10 mouse cellular contexts compared by ENCODE assay signal in the genomic region with DNA sequence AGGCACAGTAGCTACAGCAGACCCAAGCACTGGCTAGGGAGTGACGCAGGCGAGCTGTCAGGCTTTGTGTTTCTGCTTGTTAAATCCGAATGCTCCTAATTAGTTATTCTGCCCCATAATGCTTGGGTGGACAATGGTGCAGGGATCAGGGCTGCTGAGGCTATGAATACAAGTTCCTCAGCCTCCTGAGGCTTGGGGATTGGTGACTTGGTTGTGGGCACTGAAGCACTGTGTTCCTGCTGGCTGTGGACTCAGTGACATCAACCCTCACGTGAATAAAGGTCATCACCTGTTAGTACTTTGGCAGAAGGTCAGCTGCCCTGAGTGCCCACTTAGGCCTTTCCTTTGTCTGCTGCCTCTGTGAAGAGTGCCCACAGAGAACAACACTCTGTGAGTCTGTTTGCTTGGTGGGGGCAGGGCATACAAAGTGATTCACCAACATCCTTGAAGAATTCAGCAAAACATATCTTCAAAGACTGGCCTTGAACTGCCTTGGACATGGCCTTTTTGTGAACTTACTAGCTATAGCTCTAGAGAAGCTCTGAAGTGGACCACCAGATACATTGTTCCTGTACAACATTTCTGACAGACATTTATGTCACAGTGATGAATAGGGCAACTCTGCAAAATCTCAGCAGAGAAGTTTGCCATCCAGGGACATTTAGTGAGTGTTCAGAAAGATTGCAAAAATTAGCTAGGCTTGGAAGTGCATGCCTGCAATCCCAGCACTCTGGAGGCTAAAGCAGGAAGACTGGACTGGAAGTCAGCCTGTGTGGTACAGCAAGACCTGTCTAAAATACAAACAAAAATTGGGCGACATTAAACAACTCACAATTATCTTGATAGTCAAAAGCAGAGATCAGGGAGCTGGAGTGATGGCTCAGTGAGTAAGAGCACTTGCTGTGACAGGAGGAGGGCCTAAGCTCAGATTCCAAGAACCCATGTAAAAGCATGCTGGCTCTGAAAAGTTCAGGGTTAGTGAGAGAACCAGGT.
DNase-seq lines count a peak whose midpoint lies in the region; ATAC-seq lines count a peak whose summit lies in the region.
"Had no signal": no experiment of that assay in that cellular context is flagged by ENCODE, and none has a peak within 500 bp of the region (broad histone marks: within the 10 kb centered on the region; RNA-seq: fewer than 3 reads in every experiment).

No protein-coding gene starts in this region.

- no peaks in the 10 kb centered on the region for H3K9me3 ChIP-seq in heart, embryonic 14.5 days (ENCODE audit: control insufficient read depth, low read length)
- no peaks in the 10 kb centered on the region for H3K9me3 ChIP-seq in heart, embryonic 12.5 days (replicated peaks)
- H3K9me3 ChIP-seq in hindbrain, embryonic 11.5 days (ENCODE audit: control insufficient read depth, low read length): no peaks in the 10 kb centered on the region
- H3K9me3 ChIP-seq in midbrain, embryonic 15.5 days: no peaks in the 10 kb centered on the region
- no peaks in the 10 kb centered on the region for H3K9me3 ChIP-seq in intestine, embryonic 16.5 days (ENCODE audit: control insufficient read depth, low read length)
- H3K9me3 ChIP-seq: lung, embryonic 15.5 days had no signal

- no peak for ATAC-seq in heart, embryonic 14.5 days (ENCODE audit: insufficient number of reproducible peaks, insufficient read depth, low FRiP score, low read depth)
- no peak for ATAC-seq in heart, embryonic 12.5 days (ENCODE audit: insufficient number of reproducible peaks, low FRiP score)
- ATAC-seq in hindbrain, embryonic 11.5 days (ENCODE audit: low FRiP score): peak; percentile 85
- peak; percentile 58; the same call in 1 of the 2 replicates for ATAC-seq in midbrain, embryonic 15.5 days (replicated peaks)
- no peak for ATAC-seq in erythroblast, adult 5-6 weeks (replicated peaks; ENCODE audit: low FRiP score, poor library complexity, severe bottlenecking)
- no peak for ATAC-seq in intestine, embryonic 16.5 days

- no peak overlapping the region for H3K9ac ChIP-seq in heart, embryonic 14.5 days (ENCODE audit: low read length)
- no peak overlapping the region for H3K9ac ChIP-seq in heart, embryonic 12.5 days
- H3K9ac ChIP-seq in hindbrain, embryonic 11.5 days (ENCODE audit: low read depth, low read length): no peak overlapping the region
- no peak overlapping the region for H3K9ac ChIP-seq in midbrain, embryonic 15.5 days
- H3K9ac ChIP-seq in intestine, embryonic 16.5 days (ENCODE audit: low read depth, low read length): no peak overlapping the region
- H3K9ac ChIP-seq: lung, embryonic 15.5 days had no signal

- H3K4me3 ChIP-seq in heart, embryonic 14.5 days (ENCODE audit: control insufficient read depth in 1 of 2, insufficient read depth in 1 of 2, low read depth in 1 of 2, low read length in 2 of 2): no peak overlapping the region
- H3K4me3 ChIP-seq in heart, embryonic 12.5 days: no peak overlapping the region
- H3K4me3 ChIP-seq in hindbrain, embryonic 11.5 days (ENCODE audit: low read depth, low read length): no peak overlapping the region
- H3K4me3 ChIP-seq in midbrain, embryonic 15.5 days: no peak overlapping the region
- no peak overlapping the region for H3K4me3 ChIP-seq in intestine, embryonic 16.5 days (ENCODE audit: low read length)
- H3K4me3 ChIP-seq: lung, embryonic 15.5 days had no signal

- peaks cover 5 to 15% of the 10 kb centered on the region in 2 experiments for H3K4me1 ChIP-seq in heart, embryonic 14.5 days (ENCODE audit: control insufficient read depth in 2 of 2, insufficient read depth in 2 of 2, low read length in 2 of 2)
- H3K4me1 ChIP-seq in heart, embryonic 12.5 days (replicated peaks): peaks cover 15% of the 10 kb centered on the region
- H3K4me1 ChIP-seq in hindbrain, embryonic 11.5 days (replicated peaks; ENCODE audit: control insufficient read depth, insufficient read depth, low read length): 0 out of 2 replicates have a peak, but pooled peaks cover 2% of the 10 kb centered on the region
- peaks cover 9% of the 10 kb centered on the region for H3K4me1 ChIP-seq in midbrain, embryonic 15.5 days
- H3K4me1 ChIP-seq in intestine, embryonic 16.5 days (ENCODE audit: control insufficient read depth, insufficient read depth, low read length): peaks cover 17% of the 10 kb centered on the region

- H3K27me3 ChIP-seq in heart, embryonic 14.5 days (ENCODE audit: control insufficient read depth, insufficient read depth, low read length): no peaks in the 10 kb centered on the region
- H3K27me3 ChIP-seq in heart, embryonic 12.5 days (replicated peaks): no peaks in the 10 kb centered on the region
- no peaks in the 10 kb centered on the region for H3K27me3 ChIP-seq in hindbrain, embryonic 11.5 days (ENCODE audit: control insufficient read depth, insufficient read depth, low read length)
- H3K27me3 ChIP-seq in midbrain, embryonic 15.5 days (replicated peaks): no peaks in the 10 kb centered on the region
- no peaks in the 10 kb centered on the region for H3K27me3 ChIP-seq in intestine, embryonic 16.5 days (replicated peaks; ENCODE audit: control insufficient read depth, insufficient read depth, low read length)
- H3K27me3 ChIP-seq: lung, embryonic 15.5 days had no signal

- 61% methylated on average over 5 of the region's 5 CpGs for WGBS in heart, embryonic 14.5 days
- 66% methylated on average over 5 of the region's 5 CpGs for WGBS in heart, embryonic 12.5 days
- WGBS in hindbrain, embryonic 11.5 days: 31% methylated on average over 5 of the region's 5 CpGs
- 20% methylated on average over 5 of the region's 5 CpGs for WGBS in midbrain, embryonic 15.5 days
- WGBS in intestine, embryonic 16.5 days: 64% methylated on average over 5 of the region's 5 CpGs

- H3K36me3 ChIP-seq in heart, embryonic 14.5 days (ENCODE audit: control insufficient read depth, insufficient read depth, low read length): no peaks in the 10 kb centered on the region
- H3K36me3 ChIP-seq in heart, embryonic 12.5 days: no peaks in the 10 kb centered on the region
- H3K36me3 ChIP-seq in hindbrain, embryonic 11.5 days (ENCODE audit: control insufficient read depth, insufficient read depth, low read length): no peaks in the 10 kb centered on the region
- no peaks in the 10 kb centered on the region for H3K36me3 ChIP-seq in midbrain, embryonic 15.5 days (replicated peaks)
- H3K36me3 ChIP-seq in intestine, embryonic 16.5 days (ENCODE audit: control insufficient read depth, insufficient read depth, low read length): no peaks in the 10 kb centered on the region
- H3K36me3 ChIP-seq: lung, embryonic 15.5 days had no signal

- peak; percentile 28 for DNase-seq in brain, adult 2 months (ENCODE audit: low read depth, low spot score)
- DNase-seq in hindbrain, embryonic 11.5 days (ENCODE audit: low spot score): peak; percentile 53
- DNase-seq in frontal cortex, postnatal 25 days (ENCODE audit: low spot score in 2 of 2): no peak
- DNase-seq: kidney, postnatal 36 days had no signal

- H3K27ac ChIP-seq in heart, embryonic 14.5 days (replicated peaks in 1 of 2; ENCODE audit: control insufficient read depth in 1 of 2, insufficient read depth in 1 of 2, low read depth in 2 of 2, low read length in 2 of 2): peak overlapping the region; percentile 2 to 19; a peak in 1 of 4 replicates
- H3K27ac ChIP-seq in heart, embryonic 12.5 days (ENCODE audit: poor library complexity, severe bottlenecking): no peak overlapping the region
- no peak overlapping the region for H3K27ac ChIP-seq in hindbrain, embryonic 11.5 days (ENCODE audit: low read depth, low read length)
- H3K27ac ChIP-seq in midbrain, embryonic 15.5 days: no peak overlapping the region
- H3K27ac ChIP-seq in intestine, embryonic 16.5 days (ENCODE audit: low read length): no peak overlapping the region
- H3K27ac ChIP-seq: lung, embryonic 15.5 days had no signal

- H3K4me2 ChIP-seq in heart, embryonic 14.5 days (ENCODE audit: low read length): no peak overlapping the region
- H3K4me2 ChIP-seq in heart, embryonic 12.5 days: no peak overlapping the region
- H3K4me2 ChIP-seq in hindbrain, embryonic 11.5 days (replicated peaks; ENCODE audit: low read depth, low read length): no peak overlapping the region
- H3K4me2 ChIP-seq in midbrain, embryonic 15.5 days: no peak overlapping the region
- H3K4me2 ChIP-seq in intestine, embryonic 16.5 days (ENCODE audit: low read depth, low read length): no peak overlapping the region
- H3K4me2 ChIP-seq: lung, embryonic 15.5 days had no signal

Comparison
In these comparisons a context has a peak if more than half of its experiments do, and no peak if none do; other contexts are left out.
1. H3K27ac ChIP-seq: peak in heart, embryonic 14.5 days (2 of 2); none in heart, embryonic 12.5 days (single experiment), hindbrain, embryonic 11.5 days (single experiment), midbrain, embryonic 15.5 days (single experiment) and intestine, embryonic 16.5 days (single experiment).
2. ATAC-seq: peak in hindbrain, embryonic 11.5 days (single experiment) and midbrain, embryonic 15.5 days (single experiment); none in heart, embryonic 14.5 days (single experiment), heart, embryonic 12.5 days (single experiment), erythroblast, adult 5-6 weeks (single experiment) and intestine, embryonic 16.5 days (single experiment).
3. DNase-seq: peak in brain, adult 2 months (single experiment) and hindbrain, embryonic 11.5 days (single experiment); none in frontal cortex, postnatal 25 days (0 of 2).